Mouse (Mus musculus) adipocyte (in vitro differentiated cells): ENCODE results near the gene Pomp.

Source experiments
- DNase-seq: peaks from one replicate; pipeline ENCODE4 v3.0.0-alpha.2; 2016; ENCODE audit warnings: low spot score

Gene Pomp

GRCm38 (mm10) chr5:147860449-147861261 lies at the start of gene Pomp:
Gene Pomp (plus strand): TSS chr5:147860461.
- DNase-seq, result peak; percentile 94

- DNase-seq, result no peak
These were observed 47.8 kb upstream of the Pomp start for GRCm38 (mm10) chr5:147812255-147813040.

GRCm38 (mm10) chr5:147814971-147815370 lies 45.3 kb upstream of the Pomp start:
- no peak for DNase-seq

- DNase-seq, result no peak
These were observed 44.7 kb upstream of the Pomp start for GRCm38 (mm10) chr5:147815592-147815991.

GRCm38 (mm10) chr5:147816465-147816864 lies 43.8 kb upstream of the Pomp start:
- DNase-seq, result no peak

- no peak for DNase-seq
These were observed 42.3 kb upstream of the Pomp start for GRCm38 (mm10) chr5:147817747-147818496.

GRCm38 (mm10) chr5:147818866-147819265 lies 41.4 kb upstream of the Pomp start:
- DNase-seq, result no peak

GRCm38 (mm10) chr5:147819895-147820294 lies 40.4 kb upstream of the Pomp start:
- no peak for DNase-seq

GRCm38 (mm10) chr5:147824021-147824605 lies 36.1 kb upstream of the Pomp start:
- DNase-seq, result no peak

GRCm38 (mm10) chr5:147825375-147825969 lies 34.8 kb upstream of the Pomp start:
- no peak for DNase-seq

- no peak for DNase-seq
These were observed 34.2 kb upstream of the Pomp start for GRCm38 (mm10) chr5:147826091-147826490.

- DNase-seq, result no peak
These were observed 33.7 kb upstream of the Pomp start for GRCm38 (mm10) chr5:147826546-147826945.

GRCm38 (mm10) chr5:147828846-147829245 lies 31.4 kb upstream of the Pomp start:
- DNase-seq, result no peak

GRCm38 (mm10) chr5:147832842-147833241 lies 27.4 kb upstream of the Pomp start:
- DNase-seq, result no peak

GRCm38 (mm10) chr5:147834841-147835500 lies 25.3 kb upstream of the Pomp start:
- DNase-seq, result no peak

- no peak for DNase-seq
These were observed 20.8 kb upstream of the Pomp start for GRCm38 (mm10) chr5:147839418-147839817.

GRCm38 (mm10) chr5:147843340-147843739 lies 16.9 kb upstream of the Pomp start:
- no peak for DNase-seq

GRCm38 (mm10) chr5:147845319-147845718 lies 14.9 kb upstream of the Pomp start:
- no peak for DNase-seq

GRCm38 (mm10) chr5:147847361-147847760 lies 12.9 kb upstream of the Pomp start:
- DNase-seq, result peak; percentile 18

GRCm38 (mm10) chr5:147848164-147848863 lies 11.9 kb upstream of the Pomp start:
- DNase-seq, result peak; percentile 90
